Mouse (Mus musculus) cerebellum, adult 11 months (tissue): ENCODE results near the gene Hmga2.

ENCODE experiments used
- DNase-seq: peaks from one replicate; pipeline ENCODE4 v3.0.0; 2022

Gene Hmga2

GRCm38 (mm10) chr10:120475601-120476515 is at the start of gene Hmga2:
Gene Hmga2 (minus strand): TSS chr10:120476469.
- DNase-seq, result no peak

DNA sequence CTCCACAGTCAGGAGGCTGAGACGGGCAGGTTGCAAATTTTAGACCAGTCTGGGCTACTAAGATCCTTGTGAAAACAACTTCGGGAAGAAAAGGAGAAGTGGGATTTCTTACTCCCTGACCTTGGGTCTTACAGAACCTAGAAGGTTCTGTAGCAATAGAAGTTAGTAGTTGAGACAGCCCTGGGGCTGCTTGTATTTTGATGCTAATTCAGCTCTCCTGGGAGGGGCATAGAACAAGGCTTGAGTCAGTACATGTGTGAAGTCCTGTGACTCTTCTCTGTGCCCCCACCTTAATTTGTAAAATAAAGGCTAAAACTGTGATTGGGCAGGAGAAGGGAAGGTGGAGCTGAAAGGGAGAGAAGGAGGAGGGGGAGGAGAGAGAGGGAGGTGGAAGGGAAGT is 46.7 kb upstream of the Hmga2 start:
- no peak for DNase-seq

DNA sequence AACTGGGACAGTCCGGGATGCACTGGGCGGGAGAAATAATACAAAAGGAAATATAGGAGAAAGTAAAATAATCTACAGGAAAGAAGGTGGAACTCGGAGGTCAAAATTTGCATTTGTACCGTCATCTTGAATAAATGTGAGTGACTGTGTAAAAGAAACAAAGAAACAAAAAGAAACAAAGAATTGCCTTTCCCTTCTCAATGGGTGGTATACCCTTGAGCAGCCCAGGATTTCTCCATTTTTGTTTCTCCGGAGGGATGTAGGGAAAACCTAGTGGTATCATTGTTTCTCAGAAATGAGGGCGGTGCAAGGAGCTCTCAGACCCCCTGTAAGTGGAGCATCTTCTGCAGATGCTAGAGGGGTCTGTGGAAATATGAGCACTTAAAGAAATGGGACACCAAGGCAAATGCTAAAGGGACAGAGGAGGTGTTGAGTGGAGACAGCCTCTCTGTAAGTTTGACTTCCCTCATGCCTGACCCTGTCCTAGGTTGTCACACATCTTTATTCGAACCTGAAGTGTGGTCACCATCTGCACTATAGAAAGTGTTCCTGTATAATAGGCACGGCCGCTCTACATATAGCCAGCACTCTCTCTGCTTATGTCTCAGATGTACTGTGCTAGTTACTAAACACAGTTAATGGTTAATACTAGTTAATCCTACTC is 45.8 kb upstream of the Hmga2 start:
- no peak for DNase-seq

GRCm38 (mm10) chr10:120516311-120516710 is 40.0 kb upstream of the Hmga2 start:
- DNase-seq, result no peak

DNA sequence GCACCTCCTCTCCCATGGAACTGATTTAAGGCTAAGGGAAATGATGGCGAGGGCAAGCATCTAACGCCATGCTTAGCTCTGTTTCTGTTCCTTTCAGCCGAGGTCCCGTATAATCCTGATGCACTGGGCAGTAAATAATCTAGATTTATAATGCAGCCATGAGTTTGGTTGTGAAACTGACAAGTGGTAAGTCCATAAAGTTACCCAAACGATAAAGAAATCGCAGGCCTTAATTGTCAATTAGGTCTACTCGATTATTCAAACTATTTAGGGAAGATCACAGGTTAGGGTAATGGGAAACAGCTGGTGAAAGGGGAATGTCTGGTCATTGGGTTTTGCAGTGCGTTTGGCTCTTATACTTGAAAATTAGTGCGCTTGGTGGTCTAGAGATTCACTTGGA is 37.5 kb upstream of the Hmga2 start:
- DNase-seq, result no peak

- no peak for DNase-seq
These were observed 36.7 kb upstream of the Hmga2 start for GRCm38 (mm10) chr10:120512946-120513345.

GRCm38 (mm10) chr10:120512121-120512520 is 35.9 kb upstream of the Hmga2 start:
- no peak for DNase-seq

- DNase-seq, result no peak
These were observed 27.7 kb upstream of the Hmga2 start for GRCm38 (mm10) chr10:120503959-120504358.

GRCm38 (mm10) chr10:120500794-120501193 is 24.5 kb upstream of the Hmga2 start:
- DNase-seq, result no peak

DNA sequence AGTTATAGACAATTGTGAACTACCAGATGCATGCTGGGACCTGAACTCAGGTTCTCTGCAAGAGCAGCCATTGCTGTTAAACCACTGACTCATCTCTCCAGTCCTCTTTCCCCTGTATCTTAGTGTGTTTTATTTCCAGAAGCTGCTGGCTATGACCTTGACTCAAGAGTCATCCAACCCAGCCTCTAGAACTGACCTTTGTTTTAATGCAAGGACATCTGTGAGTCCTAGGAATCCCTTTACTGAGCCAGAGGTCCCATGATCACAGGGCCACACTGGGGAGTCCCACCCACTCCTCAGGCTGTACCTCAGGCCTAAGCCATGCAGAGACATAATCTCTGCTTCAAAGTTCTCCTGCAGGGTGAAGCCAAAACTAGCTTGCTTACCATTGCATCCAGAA is 21.8 kb upstream of the Hmga2 start:
- DNase-seq, result no peak

DNA sequence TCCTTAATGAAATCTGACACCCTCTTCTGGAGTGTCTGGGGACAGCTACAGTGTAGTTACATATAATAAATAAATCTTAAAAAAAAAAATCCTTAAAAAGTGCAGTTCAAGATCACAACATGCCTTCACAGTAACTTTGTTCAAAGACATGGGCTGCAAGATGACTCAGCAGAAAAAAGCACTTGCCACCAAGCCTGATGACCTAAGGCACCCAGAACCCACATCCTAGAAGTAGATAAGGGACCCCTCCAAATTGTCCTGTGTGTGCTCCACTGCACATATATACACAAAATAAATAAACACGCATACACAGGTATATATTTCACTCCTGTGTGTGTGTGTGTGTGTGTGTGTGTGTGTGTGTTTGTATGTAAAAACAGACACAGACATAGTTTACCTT is 18.4 kb upstream of the Hmga2 start:
- no peak for DNase-seq

DNA sequence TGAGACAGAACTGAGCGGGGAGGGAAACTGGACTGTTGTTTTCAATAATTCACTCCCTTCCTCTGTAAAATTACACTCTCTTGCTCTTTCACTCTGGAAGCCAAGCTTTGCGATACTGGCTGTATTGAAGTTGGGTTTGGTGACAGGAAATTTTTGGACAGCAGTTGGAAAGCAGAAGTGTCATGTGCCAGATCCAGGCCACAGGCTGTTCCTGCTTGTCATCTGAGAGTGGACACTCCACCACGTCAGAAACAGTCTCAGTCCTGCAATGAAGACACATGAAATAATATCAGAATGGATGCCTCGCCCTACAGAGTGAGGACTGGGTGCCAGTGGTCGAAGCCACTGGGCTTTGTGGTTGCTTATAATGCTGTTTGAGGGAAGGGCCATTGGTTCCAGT is 15.2 kb upstream of the Hmga2 start:
- DNase-seq, result no peak

DNA sequence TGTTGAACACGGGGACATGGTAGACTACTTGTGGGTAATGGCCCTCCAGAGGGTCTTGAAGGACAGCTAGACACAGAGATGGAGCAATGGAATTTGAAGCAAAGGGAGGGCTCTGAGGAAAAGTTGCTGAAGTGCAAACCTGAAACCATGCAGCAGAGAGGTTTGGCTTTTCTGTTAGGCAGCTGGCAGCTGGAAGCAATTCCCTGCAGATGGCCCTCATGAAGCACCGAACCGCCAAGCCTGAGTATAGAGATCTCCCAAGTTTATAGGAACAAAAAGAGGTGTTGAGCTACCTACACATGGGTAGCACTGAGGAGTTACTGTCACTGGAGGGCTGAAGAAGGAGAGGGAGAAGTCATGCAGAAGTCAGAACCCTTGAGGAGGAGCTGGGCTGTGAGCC is 13.3 kb upstream of the Hmga2 start:
- DNase-seq, result no peak

- DNase-seq, result no peak
These were observed 12.3 kb upstream of the Hmga2 start for GRCm38 (mm10) chr10:120488526-120488925.

DNA sequence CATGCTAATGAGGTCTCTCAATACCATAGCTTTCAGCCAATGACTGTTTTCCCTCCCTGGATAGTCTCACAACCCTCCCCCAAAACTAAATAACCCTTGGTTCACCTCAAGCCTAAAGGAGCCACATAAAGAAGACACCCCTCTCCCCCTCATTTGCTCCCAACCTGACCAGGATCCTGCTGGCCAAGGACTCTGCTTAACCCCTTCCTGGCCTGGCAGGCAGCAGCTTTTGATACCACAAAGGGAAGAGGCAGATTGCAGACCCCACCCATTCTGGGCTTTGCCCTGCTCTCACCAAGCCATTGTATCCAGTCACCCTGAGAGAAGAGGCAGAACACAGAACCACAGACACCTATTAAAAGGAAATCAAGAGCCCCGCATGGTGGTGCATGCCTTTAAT is 11.6 kb upstream of the Hmga2 start:
- DNase-seq, result no peak

GRCm38 (mm10) chr10:120485461-120485860 is 9.2 kb upstream of the Hmga2 start:
- no peak for DNase-seq

DNA sequence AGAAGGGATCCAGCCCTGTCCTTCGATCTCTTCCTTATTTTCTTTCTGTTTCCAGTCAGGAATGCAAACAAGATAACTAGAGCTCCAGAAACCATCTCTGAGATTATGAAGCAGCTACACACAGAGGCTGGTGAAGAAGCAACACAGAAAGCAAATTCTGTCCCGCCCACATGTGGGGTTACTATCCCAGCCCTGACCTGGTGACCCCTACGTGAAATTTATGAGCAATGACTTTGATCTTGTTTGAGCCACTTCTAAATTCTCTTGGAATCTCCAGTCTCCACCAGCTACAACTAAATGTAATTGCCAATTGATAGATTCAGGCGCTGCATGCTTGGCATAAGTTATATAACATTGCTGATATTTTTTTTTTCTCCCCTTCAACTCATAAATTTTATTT is 7.9 kb upstream of the Hmga2 start:
- no peak for DNase-seq

- DNase-seq, result no peak
These were observed 1.9 kb upstream of the Hmga2 start for GRCm38 (mm10) chr10:120478164-120478563.

GRCm38 (mm10) chr10:120477501-120477900 is 1.2 kb upstream of the Hmga2 start:
- no peak for DNase-seq

DNA sequence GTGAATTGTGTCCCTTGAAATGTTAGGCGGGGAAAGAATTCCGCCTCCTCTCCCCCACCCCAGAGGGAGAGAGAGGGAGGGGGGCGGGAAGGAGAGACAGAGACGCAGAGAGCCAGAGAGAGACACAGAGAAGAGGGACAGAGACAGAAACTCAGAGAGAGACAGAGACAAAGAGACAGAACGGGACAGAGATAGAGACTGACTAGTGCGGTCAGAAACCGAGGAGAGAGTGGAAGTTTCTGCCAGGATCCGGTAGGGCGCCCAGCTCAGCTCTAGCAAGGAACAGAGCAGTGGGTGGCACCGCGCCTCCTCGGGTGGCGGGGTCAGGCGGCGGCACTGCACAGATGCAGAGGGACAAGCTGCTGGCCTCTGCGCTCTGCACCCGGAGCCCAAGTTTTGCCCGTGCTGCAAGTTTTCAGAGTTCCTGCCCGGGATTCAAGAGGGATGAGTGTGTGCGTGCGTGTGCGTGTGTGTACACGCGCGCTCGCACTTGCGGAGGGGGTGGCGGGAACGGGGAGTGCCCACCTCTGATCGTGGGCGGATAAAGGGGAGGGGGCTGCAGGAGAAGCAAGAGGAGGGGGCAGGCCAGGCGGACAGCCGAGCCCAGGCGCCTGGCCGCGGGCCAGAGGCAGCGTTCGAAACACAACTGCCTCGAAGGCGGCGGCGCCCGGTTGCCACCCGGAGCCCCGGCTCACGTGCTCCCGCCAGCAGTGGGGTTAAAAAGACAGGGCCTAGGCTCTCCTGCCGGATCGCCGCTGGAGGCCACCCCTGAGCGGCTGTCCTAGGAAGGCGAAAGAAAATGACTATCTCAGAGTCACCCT is 457 bp upstream of the Hmga2 start:
- no peak for DNase-seq

GRCm38 (mm10) chr10:120475041-120475541 is 1.2 kb downstream of the Hmga2 start:
- no peak for DNase-seq

GRCm38 (mm10) chr10:120474301-120474700 is 2.0 kb downstream of the Hmga2 start:
- no peak for DNase-seq

DNA sequence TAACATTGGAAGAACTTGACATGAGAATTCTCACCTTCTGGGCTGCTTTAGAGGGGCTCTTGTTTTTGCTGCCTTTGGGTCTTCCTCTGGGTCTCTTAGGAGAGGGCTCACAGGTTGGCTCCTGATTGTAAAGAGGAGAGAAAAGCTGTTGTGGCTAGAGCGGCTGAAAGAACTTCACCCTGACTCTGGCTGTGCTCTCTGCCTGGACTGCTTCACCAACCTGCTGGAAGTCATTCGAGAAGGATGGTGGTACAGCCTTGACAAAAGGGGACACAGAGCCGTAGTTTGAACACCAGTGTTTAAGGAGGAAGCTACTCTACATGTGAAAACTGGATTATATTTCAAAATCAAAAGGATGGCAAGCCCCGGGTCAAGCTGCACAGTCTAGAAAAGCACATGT is 3.1 kb downstream of the Hmga2 start:
- no peak for DNase-seq
